Mouse (Mus musculus) MEL (cell line): ENCODE results near the gene Tnfrsf11a. TPM values are rescaled to one million over a fixed set of nuclear protein-coding genes. Genes with fewer than 3 reads are reported as not detected.

Source experiments
- DNase-seq: peaks from one replicate; pipeline ENCODE4 v3.0.0; 2011; ENCODE audit warnings: low read depth, low spot score
- H3K27ac ChIP-seq: 2 replicates; pipeline ENCODE4 v1.5.1; 2012; ENCODE audit warnings: low read depth, mild to moderate bottlenecking, control low read depth, low read length, moderate library complexity; ENCODE audit not compliant: control insufficient read depth
- H3K27me3 ChIP-seq, 2 experiments: fragments of 150-350 bp in 1 of 2; sonication (generic) in 1 of 2; 2 replicates each; pipeline ENCODE4 v1.6.1; 2012; ENCODE audit warnings: low read length in 2 of 2, mild to moderate bottlenecking in 2 of 2, improper control_type of control experiment in 1 of 2, moderate library complexity in 1 of 2; ENCODE audit not compliant: insufficient read depth in 2 of 2, control insufficient read depth in 1 of 2
- H3K36me3 ChIP-seq, 2 experiments: 2 replicates each; pipeline ENCODE4 v1.6.1; 2012 to 2014; ENCODE audit warnings: low read length in 2 of 2, improper control_type of control experiment in 1 of 2, inconsistent platforms in 1 of 2, mild to moderate bottlenecking in 1 of 2; ENCODE audit not compliant: insufficient read depth in 2 of 2, control insufficient read depth in 1 of 2
- H3K4me1 ChIP-seq, 2 experiments: fragments of 150-350 bp in 1 of 2; sonication (generic) in 1 of 2; 2 replicates each; pipeline ENCODE4 v1.6.1; 2012; ENCODE audit warnings: low read length in 2 of 2, improper control_type of control experiment in 1 of 2, mild to moderate bottlenecking in 1 of 2; ENCODE audit not compliant: insufficient read depth in 2 of 2, control insufficient read depth in 1 of 2
- H3K4me3 ChIP-seq, 2 experiments: fragments of 150-350 bp in 1 of 2; sonication (generic) in 1 of 2; 2 replicates each; pipeline ENCODE4 v1.5.1; 2012; ENCODE audit warnings: low read depth in 2 of 2, low read length in 2 of 2, mild to moderate bottlenecking in 2 of 2, moderate library complexity in 2 of 2, control low read depth in 1 of 2, improper control_type of control experiment in 1 of 2; ENCODE audit not compliant: control insufficient read depth in 1 of 2, insufficient read depth in 1 of 2
- H3K79me2 ChIP-seq: 2 replicates; pipeline ENCODE4 v1.6.1; 2012; ENCODE audit warnings: mild to moderate bottlenecking, low read length, moderate library complexity; ENCODE audit not compliant: control insufficient read depth, poor library complexity, insufficient read depth
- H3K9ac ChIP-seq: 2 replicates; pipeline ENCODE4 v1.6.1; 2012; ENCODE audit warnings: low read depth, mild to moderate bottlenecking, control low read depth, low read length, moderate library complexity; ENCODE audit not compliant: control insufficient read depth, poor library complexity, severe bottlenecking
- H3K9me3 ChIP-seq: fragments of 150-350 bp; sonication (generic); replicated peaks from 2 replicates; pipeline ENCODE4 v1.6.1; 2012; ENCODE audit warnings: mild to moderate bottlenecking, low read length, improper control_type of control experiment, moderate library complexity; ENCODE audit not compliant: insufficient read depth
- CHD2 ChIP-seq: IDR thresholded peaks from 2 replicates; pipeline ENCODE4 v1.6.1; 2011; ENCODE audit warnings: low read length, improper control_type of control experiment
- EP300 ChIP-seq, 2 experiments: IDR thresholded peaks; 2 replicates each; pipeline ENCODE4 v1.6.1; 2011; ENCODE audit warnings: improper control_type of control experiment in 2 of 2, low read length in 2 of 2, low read depth in 1 of 2, mild to moderate bottlenecking in 1 of 2
- GABPA ChIP-seq: IDR thresholded peaks from 2 replicates; pipeline ENCODE4 v1.6.1; 2012; ENCODE audit warnings: low read depth, mild to moderate bottlenecking, inconsistent platforms, low read length, improper control_type of control experiment, moderate library complexity
- GATA1 ChIP-seq: IDR thresholded peaks from 2 replicates; pipeline ENCODE4 v1.6.1; 2011; ENCODE audit warnings: low read depth, low read length, improper control_type of control experiment
- JUND ChIP-seq: IDR thresholded peaks from 2 replicates; pipeline ENCODE4 v1.6.1; 2011; ENCODE audit warnings: low read depth, mild to moderate bottlenecking, improper control_type of control experiment, low read length
- MAFK ChIP-seq: IDR thresholded peaks from 2 replicates; pipeline ENCODE4 v1.6.1; 2011; ENCODE audit warnings: low read depth, mild to moderate bottlenecking, low read length, improper control_type of control experiment, borderline replicate concordance
- MAZ ChIP-seq: IDR thresholded peaks from 2 replicates; pipeline ENCODE4 v1.6.1; 2012; ENCODE audit warnings: low read depth, mild to moderate bottlenecking, inconsistent platforms, low read length, improper control_type of control experiment
- MYC ChIP-seq: IDR thresholded peaks from 2 replicates; pipeline ENCODE4 v1.6.1; 2011; ENCODE audit warnings: low read depth, mild to moderate bottlenecking, low read length, improper control_type of control experiment, moderate library complexity
- POLR2AphosphoS5 ChIP-seq: IDR thresholded peaks from 2 replicates; pipeline ENCODE4 v1.6.1; 2012; ENCODE audit warnings: low read depth, borderline replicate concordance, mild to moderate bottlenecking, inconsistent platforms, low read length, moderate library complexity, mixed read lengths
- TCF12 ChIP-seq: IDR thresholded peaks from 2 replicates; pipeline ENCODE4 v1.6.1; 2014; ENCODE audit warnings: low read depth, mild to moderate bottlenecking, inconsistent platforms, low read length, improper control_type of control experiment, moderate library complexity
- USF2 ChIP-seq, 2 experiments: IDR thresholded peaks; 2 replicates each; pipeline ENCODE4 v1.6.1; 2011 to 2012; ENCODE audit warnings: improper control_type of control experiment in 2 of 2, low read length in 2 of 2, borderline replicate concordance in 1 of 2, inconsistent platforms in 1 of 2, low read depth in 1 of 2, mild to moderate bottlenecking in 1 of 2; ENCODE audit not compliant: insufficient read depth in 1 of 2
- polyA plus RNA-seq, 2 experiments: library from polyadenylated mRNA; stranded (reverse) in 1 of 2; unstranded in 1 of 2; fragments of >175 nt in 1 of 2; fragments of >200 nt in 1 of 2; gene quantifications; 2 replicates each; pipeline versions ENCODE4 v1.2.1 to v1.2.4; 2012; ENCODE audit warnings: low replicate concordance in 2 of 2, low read depth in 1 of 2; ENCODE audit not compliant: insufficient read length in 2 of 2, insufficient read depth in 1 of 2, missing spikeins in 1 of 2
- total RNA-seq: library from RNA; depleted of rRNA; stranded (reverse); fragments of 300-350 nt; gene quantifications from 2 replicates; pipeline ENCODE4 v1.2.3, GENCODE M21; 2012

Gene Tnfrsf11a
- total and polyA plus RNA-seq, 3 experiments: not detected

- no peak for TF ChIP-seq TCF12
Observed at GRCm38 (mm10) chr1:105846431-105846830, 65.9 kb downstream of the Tnfrsf11a start (continued).

- Histone ChIP-seq H3K9me3 (no peaks in the 10 kb centered on the region), H3K27me3 (no peaks in the 10 kb centered on the region; a peak in 1 of 4 replicates), H3K4me1 (0 out of 4 replicates have a peak, but pooled peaks cover 0 to 4% of the 10 kb centered on the region in 2 experiments), H3K79me2 (no peaks in the 10 kb centered on the region), H3K27ac (no peak overlapping the region), H3K36me3 (no peaks in the 10 kb centered on the region), H3K9ac (no peak overlapping the region), H3K4me3 (no peak overlapping the region)
- no peak for DNase-seq
- TF ChIP-seq CHD2: no peak
- TF ChIP-seq USF2 (IDR thresholded peaks at IDR 0.05; ENCODE audit: borderline replicate concordance in 1 of 2, insufficient read depth in 1 of 2, low read depth in 1 of 2, low read length in 2 of 2): no peak
- TF ChIP-seq POLR2AphosphoS5: no peak
- no peak for TF ChIP-seq GABPA
- TF ChIP-seq MYC: no peak
- TF ChIP-seq MAZ: no peak
- TF ChIP-seq, all 39 proteins: peak for 0
Observed at GRCm38 (mm10) chr1:105848806-105849205, 68.3 kb downstream of the Tnfrsf11a start.

DNA sequence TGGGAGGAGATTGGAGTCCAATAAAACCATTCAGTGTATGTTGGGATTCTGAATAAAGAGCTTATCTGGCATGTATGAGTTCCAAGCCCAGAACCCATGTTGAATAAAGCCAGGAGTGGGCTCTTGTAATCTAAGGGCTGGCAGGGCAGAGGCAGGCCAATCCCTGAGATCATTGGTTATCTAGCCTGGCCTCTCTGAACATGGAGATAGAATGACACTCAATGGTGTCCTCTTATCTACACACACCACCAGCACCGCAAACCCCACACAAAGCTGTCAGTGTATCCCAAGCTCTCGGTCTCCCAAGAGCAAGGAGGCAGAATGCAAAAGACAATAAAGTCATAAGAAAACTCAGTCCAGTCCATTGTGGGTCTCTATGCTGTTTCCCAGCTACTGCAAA is 70.8 kb downstream of the Tnfrsf11a start:
- Histone ChIP-seq H3K27ac (no peak overlapping the region), H3K4me1 (0 out of 4 replicates have a peak, but pooled peaks cover 0 to 4% of the 10 kb centered on the region in 2 experiments), H3K79me2 (no peaks in the 10 kb centered on the region), H3K4me3 (no peak overlapping the region), H3K36me3 (no peaks in the 10 kb centered on the region), H3K9ac (no peak overlapping the region)
- TF ChIP-seq TCF12: 0 out of 2 replicates have a peak, but pooled peaks have one; percentile 44
- TF ChIP-seq EP300 (IDR thresholded peaks at IDR 0.05; ENCODE audit: low read depth in 1 of 2, low read length in 2 of 2): peak; percentile 46 to 51; a peak in 3 of 4 replicates
- no peak for TF ChIP-seq JUND
- peak; percentile 72 for TF ChIP-seq GATA1
- TF ChIP-seq, all 39 proteins: peak for 3
- DNase-seq: peak; percentile 39
- no peaks in the 10 kb centered on the region; a peak in 2 of 4 replicates for H3K27me3 ChIP-seq
- H3K9me3 ChIP-seq: no peaks in the 10 kb centered on the region

- Histone ChIP-seq H3K9ac (no peak overlapping the region), H3K36me3 (no peaks in the 10 kb centered on the region), H3K79me2 (no peaks in the 10 kb centered on the region), H3K4me1 (no peaks in the 10 kb centered on the region), H3K9me3 (no peaks in the 10 kb centered on the region), H3K27me3 (peaks cover 2 to 3% of the 10 kb centered on the region in 2 experiments; a peak in 2 of 4 replicates), H3K27ac (no peak overlapping the region), H3K4me3 (no peak overlapping the region)
- TF ChIP-seq MAFK (no peak), GATA1 (no peak)
- DNase-seq: no peak
Observed at GRCm38 (mm10) chr1:105859740-105860139, 79.2 kb downstream of the Tnfrsf11a start.
